Mouse (Mus musculus) lung, adult 2 months (tissue): ENCODE data around the gene Exoc2. TPM values are rescaled to one million over a fixed set of nuclear protein-coding genes. Genes with fewer than 3 reads are reported as not detected.

Source experiments
- DNase-seq: peaks from one replicate; pipeline ENCODE4 v3.0.0; 2022
- H3K4me1 ChIP-seq: fragments of 200-500 bp; 2 replicates; pipeline ENCODE4 v1.6.1; 2011; ENCODE audit warnings: low read length; ENCODE audit not compliant: control insufficient read depth, insufficient read depth
- H3K4me3 ChIP-seq: fragments of 200-500 bp; replicated peaks from 2 replicates; pipeline ENCODE3; 2011; ENCODE audit warnings: low read depth, mild to moderate bottlenecking, control low read depth, low read length; ENCODE audit errors: extremely low read depth
- CTCF ChIP-seq: fragments of 200-500 bp; IDR thresholded peaks from 2 replicates; pipeline ENCODE4 v1.5.1; 2011; ENCODE audit warnings: mild to moderate bottlenecking, low read length, control low read depth; ENCODE audit not compliant: insufficient read depth
- POLR2A ChIP-seq: fragments of 200-500 bp; IDR thresholded peaks from 2 replicates; pipeline ENCODE4 v1.6.1; 2011; ENCODE audit warnings: low read depth, mild to moderate bottlenecking, control low read depth, low read length, borderline replicate concordance; ENCODE audit errors: extremely low read depth
- WGBS: fragments of 180-500 bp; shearing (Covaris S2); methylation state at CpG from one replicate; pipeline ENCODE4 v1.1.7; 2018; 5-methylcytosine and 5-hydroxymethylcytosine counted together
- polyA plus RNA-seq: library from polyadenylated mRNA; depleted of rRNA; stranded (reverse); fragments of >200 nt; gene quantifications from 2 replicates; pipeline ENCODE4 v1.2.3, GENCODE M21; 2012

Exoc2 gene
- polyA plus RNA-seq, 1 experiment, result 12.4 TPM

- TF ChIP-seq POLR2A, result no peak
- no peak for TF ChIP-seq CTCF
- H3K4me1 ChIP-seq, result no peaks in the 10 kb centered on the region
- 69% methylated on average over 6 of the region's 6 CpGs for WGBS
- DNase-seq, result no peak
- H3K4me3 ChIP-seq, result no peak overlapping the region
These were observed 20.5 kb upstream of the Exoc2 start for GRCm38 (mm10) chr13:30994249-30994858.

GRCm38 (mm10) chr13:30993819-30994218 is 19.9 kb upstream of the Exoc2 start:
- 35% methylated on average over 3 of the region's 3 CpGs for WGBS
- no peaks in the 10 kb centered on the region for H3K4me1 ChIP-seq
- TF ChIP-seq CTCF, result peak; percentile 20; the same call in 1 of the 2 replicates
- no peak for TF ChIP-seq POLR2A
- H3K4me3 ChIP-seq, result no peak overlapping the region
- DNase-seq, result peak; percentile 39

GRCm38 (mm10) chr13:30990233-30990632 is 16.3 kb upstream of the Exoc2 start:
- 25% methylated on average over 9 of the region's 9 CpGs for WGBS
- no peak overlapping the region for H3K4me3 ChIP-seq
- H3K4me1 ChIP-seq, result no peaks in the 10 kb centered on the region
- TF ChIP-seq POLR2A (no peak), CTCF (no peak)
- DNase-seq, result no peak

GRCm38 (mm10) chr13:30989710-30990109 is 15.8 kb upstream of the Exoc2 start:
- no peak for DNase-seq
- WGBS, result 67% methylated on average over 10 of the region's 10 CpGs
- no peak overlapping the region for H3K4me3 ChIP-seq
- TF ChIP-seq POLR2A (no peak), CTCF (no peak)
- H3K4me1 ChIP-seq, result peaks cover 1% of the 10 kb centered on the region; the same call in 1 of the 2 replicates

GRCm38 (mm10) chr13:30987686-30988085 is 13.8 kb upstream of the Exoc2 start:
- DNase-seq, result no peak
- Histone ChIP-seq H3K4me3 (no peak overlapping the region), H3K4me1 (peaks cover 2% of the 10 kb centered on the region; the same call in 1 of the 2 replicates)
- TF ChIP-seq POLR2A (no peak), CTCF (no peak)
- 74% methylated on average over 2 of the region's 2 CpGs for WGBS

- DNase-seq, result no peak
- WGBS, result 63% methylated on average over 10 of the region's 10 CpGs
These were observed 13.1 kb upstream of the Exoc2 start for GRCm38 (mm10) chr13:30986934-30987455.

GRCm38 (mm10) chr13:30985598-30986466 is 11.9 kb upstream of the Exoc2 start:
- Histone ChIP-seq H3K4me1 (peaks cover 2% of the 10 kb centered on the region; the same call in 1 of the 2 replicates), H3K4me3 (peak overlapping the region; percentile 54)
- peak; percentile 51 for DNase-seq
- WGBS, result 14% methylated on average over 27 of the region's 27 CpGs
- TF ChIP-seq POLR2A, result peak; percentile 38; the same call in 1 of the 2 replicates
- no peak for TF ChIP-seq CTCF

More at GRCm38 (mm10) chr13:30986934-30987455, 13.1 kb upstream of the Exoc2 start:
- TF ChIP-seq CTCF (no peak), POLR2A (no peak)
- Histone ChIP-seq H3K4me3 (no peak overlapping the region), H3K4me1 (peaks cover 2% of the 10 kb centered on the region; the same call in 1 of the 2 replicates)

GRCm38 (mm10) chr13:30985275-30985597 is 11.3 kb upstream of the Exoc2 start:
- peaks cover 2% of the 10 kb centered on the region; the same call in 1 of the 2 replicates for H3K4me1 ChIP-seq
- H3K4me3 ChIP-seq, result peak overlapping the region; percentile 54
- 14% methylated on average over 13 of the region's 13 CpGs for WGBS
- no peak for TF ChIP-seq CTCF
- TF ChIP-seq POLR2A, result no peak
- no peak for DNase-seq

GRCm38 (mm10) chr13:30981666-30982065 is 7.8 kb upstream of the Exoc2 start:
- WGBS, result 49% methylated on average over 1 of the region's 1 CpGs
- Histone ChIP-seq H3K4me1 (peaks cover 2% of the 10 kb centered on the region; the same call in 1 of the 2 replicates), H3K4me3 (no peak overlapping the region)
- DNase-seq, result peak; percentile 30
- TF ChIP-seq CTCF (peak; percentile 78), POLR2A (no peak)

- H3K4me3 ChIP-seq, result no peak overlapping the region
- TF ChIP-seq POLR2A, result no peak
- TF ChIP-seq CTCF, result no peak
- no peaks in the 10 kb centered on the region for H3K4me1 ChIP-seq
- no peak for DNase-seq
- WGBS, result 56% methylated on average over 4 of the region's 4 CpGs
These were observed 4.3 kb upstream of the Exoc2 start for GRCm38 (mm10) chr13:30978224-30978623.
